Mouse (Mus musculus) C2C12 (cell line): ENCODE measurements at regions not wholly inside any gene's neighbourhood (a gene's known extent, or its start where the extent isn't known, plus 50 kb on each side); places are given as distances from the start of the nearest gene placed in this dataset.

Experiments
- H3K27me3 ChIP-seq: one replicate; pipeline ENCODE4 v1.6.1; 2011; ENCODE audit not compliant: control insufficient read depth, insufficient read depth, insufficient read length
- H3K36me3 ChIP-seq: one replicate; pipeline ENCODE4 v1.6.1; 2011; ENCODE audit not compliant: control insufficient read depth, insufficient read depth
- H3K4me3 ChIP-seq: one replicate; pipeline ENCODE4 v1.5.1; 2011; ENCODE audit warnings: mild to moderate bottlenecking, control low read depth; ENCODE audit not compliant: poor library complexity, insufficient read depth, severe bottlenecking
- H3K79me2 ChIP-seq: one replicate; pipeline ENCODE4 v1.6.1; 2011; ENCODE audit not compliant: control insufficient read depth, insufficient read depth
- H3K79me3 ChIP-seq: one replicate; pipeline ENCODE4 v1.6.1; 2011; ENCODE audit warnings: low read depth, control low read depth
- H3ac ChIP-seq: one replicate; pipeline ENCODE3; 2011; ENCODE audit warnings: low read depth; ENCODE audit not compliant: control insufficient read depth, insufficient read length
- CEBPB ChIP-seq: IDR thresholded peaks from one replicate; pipeline ENCODE4 v1.6.1; 2011; ENCODE audit warnings: low read depth, mild to moderate bottlenecking, control low read depth, moderate library complexity
- CTCF ChIP-seq: IDR thresholded peaks from one replicate; pipeline ENCODE4 v1.5.1; 2011; ENCODE audit not compliant: control insufficient read depth, insufficient read depth, insufficient read length
- FOSL1 ChIP-seq: IDR thresholded peaks from one replicate; pipeline ENCODE4 v1.8.0; 2011; ENCODE audit warnings: mild to moderate bottlenecking, low read length; ENCODE audit not compliant: poor library complexity, insufficient read depth, severe bottlenecking
- MAX ChIP-seq: IDR thresholded peaks from one replicate; pipeline ENCODE4 v1.6.1; 2011; ENCODE audit warnings: mild to moderate bottlenecking, control low read depth
- MYOD1 ChIP-seq: IDR thresholded peaks from one replicate; pipeline ENCODE4 v1.6.1; 2011; ENCODE audit warnings: low read depth; ENCODE audit not compliant: control insufficient read depth, insufficient read length
- MYOG ChIP-seq: IDR thresholded peaks from one replicate; pipeline ENCODE4 v1.6.1; 2011; ENCODE audit not compliant: control insufficient read depth, insufficient read length; ENCODE audit errors: extremely low read depth
- USF1 ChIP-seq: IDR thresholded peaks from one replicate; pipeline ENCODE4 v1.6.1; 2011; ENCODE audit warnings: low read depth, mild to moderate bottlenecking, control low read depth, moderate library complexity

- Histone ChIP-seq H3K4me3 (no peak overlapping the region), H3K79me2 (no peaks in the 10 kb centered on the region), H3K79me3 (no peaks in the 10 kb centered on the region), H3ac (no peak overlapping the region), H3K27me3 (no peaks in the 10 kb centered on the region), H3K36me3 (no peaks in the 10 kb centered on the region)
- TF ChIP-seq MAX (no peak), FOSL1 (no peak), MYOG (no peak), MYOD1 (no peak), CEBPB (no peak)
Measured at GRCm38 (mm10) chr4:64535554-64536253, 488.9 kb upstream of the Tnc start.

GRCm38 (mm10) chr4:64538009-64538408, 491.2 kb upstream of the Tnc start:
- no peaks in the 10 kb centered on the region for H3K79me2 ChIP-seq
- TF ChIP-seq MAX = no peak
- TF ChIP-seq USF1 = no peak
- no peak for TF ChIP-seq CTCF
- no peaks in the 10 kb centered on the region for H3K36me3 ChIP-seq
- H3K4me3 ChIP-seq = no peak overlapping the region
- no peak overlapping the region for H3ac ChIP-seq
- no peaks in the 10 kb centered on the region for H3K79me3 ChIP-seq
- H3K27me3 ChIP-seq = no peaks in the 10 kb centered on the region

- TF ChIP-seq MAX (no peak), FOSL1 (no peak), USF1 (no peak), MYOD1 (no peak), CTCF (no peak), CEBPB (no peak)
- H3ac ChIP-seq = no peak overlapping the region
- H3K79me2 ChIP-seq = no peaks in the 10 kb centered on the region
- no peaks in the 10 kb centered on the region for H3K27me3 ChIP-seq
- H3K4me3 ChIP-seq = no peak overlapping the region
- H3K79me3 ChIP-seq = no peaks in the 10 kb centered on the region
- no peaks in the 10 kb centered on the region for H3K36me3 ChIP-seq
Measured at GRCm38 (mm10) chr4:64544576-64545185, 497.9 kb upstream of the Tnc start.

GRCm38 (mm10) chr4:64546386-64546785, 499.6 kb upstream of the Tnc start:
- Histone ChIP-seq H3K4me3 (no peak overlapping the region), H3K79me2 (no peaks in the 10 kb centered on the region), H3K36me3 (no peaks in the 10 kb centered on the region), H3K27me3 (no peaks in the 10 kb centered on the region), H3ac (no peak overlapping the region), H3K79me3 (no peaks in the 10 kb centered on the region)
- no peak for TF ChIP-seq MYOG
- no peak for TF ChIP-seq CEBPB

- H3K79me3 ChIP-seq = no peaks in the 10 kb centered on the region
- no peaks in the 10 kb centered on the region for H3K36me3 ChIP-seq
- no peak overlapping the region for H3K4me3 ChIP-seq
- H3K27me3 ChIP-seq = no peaks in the 10 kb centered on the region
- H3K79me2 ChIP-seq = no peaks in the 10 kb centered on the region
- TF ChIP-seq CTCF = no peak
- TF ChIP-seq MAX = no peak
- TF ChIP-seq USF1 = no peak
- no peak for TF ChIP-seq MYOD1
- no peak overlapping the region for H3ac ChIP-seq
Measured at GRCm38 (mm10) chr4:64562511-64562910, 515.7 kb upstream of the Tnc start.

- Histone ChIP-seq H3K36me3 (no peaks in the 10 kb centered on the region), H3K79me3 (no peaks in the 10 kb centered on the region), H3K4me3 (no peak overlapping the region), H3K79me2 (no peaks in the 10 kb centered on the region), H3ac (no peak overlapping the region), H3K27me3 (no peaks in the 10 kb centered on the region)
- no peak for TF ChIP-seq FOSL1
- TF ChIP-seq MYOD1 = no peak
- no peak for TF ChIP-seq MAX
- TF ChIP-seq CEBPB = no peak
- no peak for TF ChIP-seq USF1
- no peak for TF ChIP-seq CTCF
- TF ChIP-seq MYOG = no peak
Measured at GRCm38 (mm10) chr4:64563996-64564395, 517.2 kb upstream of the Tnc start.
